Mouse (Mus musculus): ENCODE measurements around the gene Alkbh4. TPM values are rescaled to one million over a fixed set of nuclear protein-coding genes. Genes with fewer than 3 reads are reported as not detected.

The Alkbh4 gene
- polyA plus RNA-seq (2014; fragmentation: Illumina TruSeq; extraction: RNeasy Lipid Tissue Mini Kit (QIAGEN cat#74804); ENCODE audit: low read depth, low replicate concordance) = 0.41 TPM

GRCm38 (mm10) chr5:136135571-136136291 lies at the start of gene Alkbh4, which contains the start of gene Lrwd1:
Gene Alkbh4 (plus strand): TSS chr5:136136146.
Gene Lrwd1 (minus strand): TSS chr5:136136074.

GRCm38 (mm10) chr5:136115891-136116783 lies 19.8 kb upstream of the Alkbh4 start, which contains the start of gene Polr2j:
Gene Polr2j (plus strand): TSS chr5:136116631.

DNA sequence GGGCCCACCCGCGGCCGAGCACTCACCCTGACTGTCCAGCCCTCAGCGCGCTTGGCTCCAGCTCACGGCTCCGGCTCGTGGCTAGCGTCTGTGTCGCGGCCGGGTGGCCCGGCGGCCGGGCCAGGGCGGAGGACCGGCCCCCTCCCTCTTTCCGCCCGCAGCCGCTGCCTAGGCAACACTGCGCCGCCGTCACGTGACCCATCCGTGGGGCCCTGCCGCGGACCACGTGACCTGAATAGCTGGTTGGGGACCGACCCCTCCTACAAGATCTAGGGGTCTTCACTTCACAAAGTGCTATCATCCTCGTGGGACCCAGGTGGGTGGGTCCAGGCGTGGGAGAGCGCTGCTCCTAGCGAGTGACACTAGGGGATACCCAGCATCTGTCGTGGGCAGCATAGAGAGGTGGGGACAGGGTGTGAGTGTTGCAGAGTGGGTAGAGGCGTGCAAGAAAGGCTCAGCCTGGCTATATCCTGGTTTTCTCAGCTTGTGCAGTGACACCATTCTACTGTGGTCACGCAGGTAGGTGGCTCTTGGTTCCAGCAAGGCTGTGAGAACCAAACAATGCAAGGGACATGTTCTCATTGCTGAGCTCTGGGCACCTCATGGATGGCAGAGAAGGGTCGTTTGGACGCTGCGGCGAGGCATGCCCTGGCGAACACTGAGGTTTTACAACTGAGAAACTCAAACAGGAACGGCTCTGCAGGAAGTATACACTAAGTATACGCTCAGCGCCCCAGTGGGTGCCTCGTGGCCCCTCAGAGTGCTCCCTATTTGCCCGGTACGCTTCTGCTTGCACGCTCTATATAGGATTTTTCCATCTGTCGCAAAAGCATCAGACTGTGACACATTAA lies 34.8 kb downstream of the Alkbh4 start, which contains the start of gene Orai2:
Gene Orai2, minus strand, starts transcription at position 202 of the 851 bp plus-strand sequence.

Other genes starting within 250 kb of the Alkbh4 start
- gene Hspb1, start 248.2 kb upstream of the Alkbh4 start, polyA plus RNA-seq (2014; fragmentation: Illumina TruSeq; extraction: RNeasy Lipid Tissue Mini Kit (QIAGEN cat#74804); ENCODE audit: low read depth, low replicate concordance) = 1.6 TPM
- 60.7 TPM for gene Ywhag, start 201.5 kb upstream of the Alkbh4 start, polyA plus RNA-seq (2014; fragmentation: Illumina TruSeq; extraction: RNeasy Lipid Tissue Mini Kit (QIAGEN cat#74804); ENCODE audit: low read depth, low replicate concordance)
- 1.7 TPM for gene Ssc4d, start 161.6 kb upstream of the Alkbh4 start, polyA plus RNA-seq (2014; fragmentation: Illumina TruSeq; extraction: RNeasy Lipid Tissue Mini Kit (QIAGEN cat#74804); ENCODE audit: low read depth, low replicate concordance)
- not detected for gene Zp3, start 156.0 kb upstream of the Alkbh4 start, polyA plus RNA-seq (2014; fragmentation: Illumina TruSeq; extraction: RNeasy Lipid Tissue Mini Kit (QIAGEN cat#74804); ENCODE audit: low read depth, low replicate concordance)
- 0.16 TPM for gene Dtx2, start 141.3 kb upstream of the Alkbh4 start, polyA plus RNA-seq (2014; fragmentation: Illumina TruSeq; extraction: RNeasy Lipid Tissue Mini Kit (QIAGEN cat#74804); ENCODE audit: low read depth, low replicate concordance)
- 0.38 TPM for gene Upk3b, start 97.7 kb upstream of the Alkbh4 start, polyA plus RNA-seq (2014; fragmentation: Illumina TruSeq; extraction: RNeasy Lipid Tissue Mini Kit (QIAGEN cat#74804); ENCODE audit: low read depth, low replicate concordance)
- not detected for gene Upk3bl, start 81.7 kb upstream of the Alkbh4 start, polyA plus RNA-seq (2014; fragmentation: Illumina TruSeq; extraction: RNeasy Lipid Tissue Mini Kit (QIAGEN cat#74804); ENCODE audit: low read depth, low replicate concordance)
- gene Rasa4, start 52.2 kb upstream of the Alkbh4 start, polyA plus RNA-seq (2014; fragmentation: Illumina TruSeq; extraction: RNeasy Lipid Tissue Mini Kit (QIAGEN cat#74804); ENCODE audit: low read depth, low replicate concordance) = 3.8 TPM
- gene Polr2j, start 19.5 kb upstream of the Alkbh4 start, polyA plus RNA-seq (2014; fragmentation: Illumina TruSeq; extraction: RNeasy Lipid Tissue Mini Kit (QIAGEN cat#74804); ENCODE audit: low read depth, low replicate concordance) = 3.4 TPM
- gene Lrwd1, start 72 bp upstream of the Alkbh4 start, polyA plus RNA-seq (2014; fragmentation: Illumina TruSeq; extraction: RNeasy Lipid Tissue Mini Kit (QIAGEN cat#74804); ENCODE audit: low read depth, low replicate concordance) = 0.88 TPM
- gene Orai2, start 34.6 kb downstream of the Alkbh4 start, polyA plus RNA-seq (2014; fragmentation: Illumina TruSeq; extraction: RNeasy Lipid Tissue Mini Kit (QIAGEN cat#74804); ENCODE audit: low read depth, low replicate concordance) = 4.1 TPM
- 28.2 TPM for gene Prkrip1, start 62.8 kb downstream of the Alkbh4 start, polyA plus RNA-seq (2014; fragmentation: Illumina TruSeq; extraction: RNeasy Lipid Tissue Mini Kit (QIAGEN cat#74804); ENCODE audit: low read depth, low replicate concordance)
- not detected for gene Sh2b2, start 110.4 kb downstream of the Alkbh4 start, polyA plus RNA-seq (2014; fragmentation: Illumina TruSeq; extraction: RNeasy Lipid Tissue Mini Kit (QIAGEN cat#74804); ENCODE audit: low read depth, low replicate concordance)

Measured in sigmoid colon, adult 10 weeks (tissue).